ENCODE assay signal across 15 mouse cellular contexts in genomic region chr7:66147816-66148215, GRCm38 (mm10). TPM values are rescaled to one million over a fixed set of nuclear protein-coding genes. Genes with fewer than 3 reads are reported as not detected.
DNase-seq lines count a peak whose midpoint lies in the region; ATAC-seq lines count a peak whose summit lies in the region.
"Had no signal": no experiment of that assay in that cellular context is flagged by ENCODE, and none has a peak within 500 bp of the region (broad histone marks: within the 10 kb centered on the region; RNA-seq: fewer than 3 reads in every experiment).

No protein-coding gene starts in this region.

- H3K4me2 ChIP-seq in lung, embryonic 16.5 days (ENCODE audit: low read depth, low read length): no peak overlapping the region
- no peak overlapping the region for H3K4me2 ChIP-seq in forebrain, embryonic 12.5 days
- H3K4me2 ChIP-seq: embryonic facial prominence, embryonic 13.5 days; forebrain, embryonic 13.5 days; heart, embryonic 15.5 days; hindbrain, embryonic 15.5 days had no signal

- ATAC-seq in lung, embryonic 16.5 days (ENCODE audit: low read depth): peak; percentile 43
- no peak for ATAC-seq in forebrain, embryonic 12.5 days (ENCODE audit: low FRiP score)
- ATAC-seq: forebrain, embryonic 13.5 days; forebrain, postnatal 0 days had no signal

- H3K36me3 ChIP-seq in lung, embryonic 16.5 days (ENCODE audit: control insufficient read depth, insufficient read depth, low read length): peaks cover 1% of the 10 kb centered on the region
- H3K36me3 ChIP-seq in forebrain, embryonic 12.5 days (replicated peaks): peaks cover 4% of the 10 kb centered on the region

- peak; percentile 42 for DNase-seq in heart, postnatal 4 days
- DNase-seq in heart, postnatal 25 days (ENCODE audit: low spot score): no peak
- DNase-seq in lung, postnatal 14 days: peak; percentile 54
- DNase-seq in retina, postnatal 1 day: no peak
- DNase-seq: adrenal gland, adult 2 months; adrenal gland, postnatal 25 days; forebrain, postnatal 0 days; gastrocnemius, postnatal 14 days; heart, postnatal 14 days had no signal

- peaks cover 17% of the 10 kb centered on the region for H3K4me1 ChIP-seq in lung, embryonic 16.5 days (replicated peaks; ENCODE audit: control insufficient read depth, insufficient read depth, low read length)
- H3K4me1 ChIP-seq in forebrain, embryonic 12.5 days: peaks cover 1% of the 10 kb centered on the region; the same call in 1 of the 2 replicates

- 88% methylated on average over 3 of the region's 3 CpGs for WGBS in lung, embryonic 16.5 days
- 97% methylated on average over 3 of the region's 3 CpGs for WGBS in forebrain, embryonic 12.5 days

- H3K9ac ChIP-seq in lung, embryonic 16.5 days (ENCODE audit: low read length): no peak overlapping the region
- H3K9ac ChIP-seq in forebrain, embryonic 12.5 days: no peak overlapping the region
- H3K9ac ChIP-seq: embryonic facial prominence, embryonic 13.5 days; forebrain, embryonic 13.5 days; forebrain, postnatal 0 days; heart, embryonic 15.5 days; hindbrain, embryonic 15.5 days had no signal

- no peak overlapping the region for H3K4me3 ChIP-seq in lung, embryonic 16.5 days (ENCODE audit: low read length)
- no peak overlapping the region for H3K4me3 ChIP-seq in forebrain, embryonic 12.5 days (replicated peaks)
- H3K4me3 ChIP-seq: embryonic facial prominence, embryonic 13.5 days; forebrain, embryonic 13.5 days; heart, embryonic 15.5 days; hindbrain, embryonic 15.5 days had no signal

- H3K9me3 ChIP-seq in lung, embryonic 16.5 days (ENCODE audit: control insufficient read depth, low read length): no peaks in the 10 kb centered on the region
- no peaks in the 10 kb centered on the region for H3K9me3 ChIP-seq in forebrain, embryonic 12.5 days
- H3K9me3 ChIP-seq: embryonic facial prominence, embryonic 13.5 days; forebrain, embryonic 13.5 days; heart, embryonic 15.5 days; hindbrain, embryonic 15.5 days had no signal

- intact Hi-C loops in heart, postnatal 25 days (cut with DNase I): no loop called here

- H3K27ac ChIP-seq in lung, embryonic 16.5 days (ENCODE audit: low read length): no peak overlapping the region
- H3K27ac ChIP-seq in forebrain, embryonic 12.5 days: no peak overlapping the region
- H3K27ac ChIP-seq: embryonic facial prominence, embryonic 13.5 days; forebrain, embryonic 13.5 days; heart, embryonic 15.5 days; hindbrain, embryonic 15.5 days had no signal

- no peaks in the 10 kb centered on the region for H3K27me3 ChIP-seq in lung, embryonic 16.5 days (ENCODE audit: control insufficient read depth, insufficient read depth, low read depth, low read length)
- H3K27me3 ChIP-seq in forebrain, embryonic 12.5 days: no peaks in the 10 kb centered on the region
- H3K27me3 ChIP-seq: embryonic facial prominence, embryonic 13.5 days; forebrain, embryonic 13.5 days; heart, embryonic 15.5 days; hindbrain, embryonic 15.5 days had no signal

RNA-seq across cellular contexts. Expression of gene Chsy1, which starts 38.5 kb away (rescaled TPM):
- 10 to 100 TPM; 51.4 to 52.3 TPM for total RNA-seq in heart, postnatal 4 days (2021)
- 10 to 100 TPM; 14.4 to 16.8 TPM for total RNA-seq in heart, postnatal 25 days (2021)
- 17.1 and 17.7 TPM in 2 replicates for polyA plus RNA-seq in lung, embryonic 16.5 days (2015; fragmentation: Nextera tagmentation; extraction: Ambion mirVana)
- 13.3 and 15.9 TPM in 2 replicates for polyA plus RNA-seq in forebrain, embryonic 12.5 days (2016; fragmentation: Nextera tagmentation; extraction: Ambion mirVana)

Comparison
In these comparisons a context has a peak if more than half of its experiments do, and no peak if none do; other contexts are left out.
1. DNase-seq: peak in heart, postnatal 4 days (single experiment) and lung, postnatal 14 days (single experiment); none in heart, postnatal 25 days (single experiment) and retina, postnatal 1 day (single experiment).